ENCODE assay signal across 22 mouse cellular contexts in genomic region chr15:27498078-27498477, GRCm38 (mm10). TPM values are rescaled to one million over a fixed set of nuclear protein-coding genes. Genes with fewer than 3 reads are reported as not detected.
A peak's percentile ranks its signal among the peaks of the same experiment; 100 is the strongest.
DNase-seq lines count a peak whose midpoint lies in the region; ATAC-seq and TF ChIP-seq lines count a peak whose summit lies in the region.
"Had no signal": no experiment of that assay in that cellular context is flagged by ENCODE, and none has a peak within 500 bp of the region (broad histone marks: within the 10 kb centered on the region; RNA-seq: fewer than 3 reads in every experiment).

No protein-coding gene starts in this region.

- no peak overlapping the region for H3K4me3 ChIP-seq in gastrocnemius, adult 2 months
- 0 out of 2 replicates have a peak overlapping the region, but pooled peaks have one; percentile 27 for H3K4me3 ChIP-seq in liver, embryonic 13.5 days (replicated peaks)
- H3K4me3 ChIP-seq: forebrain, embryonic 15.5 days; heart, embryonic 15.5 days; limb, embryonic 15.5 days; midbrain, embryonic 12.5 days; neural tube, embryonic 12.5 days had no signal

- no peak for DNase-seq in gastrocnemius, adult 2 months
- no peak for DNase-seq in gastrocnemius, adult 8-10 months (ENCODE audit: low spot score in 2 of 2)
- DNase-seq in spleen, postnatal 10 days (ENCODE audit: low spot score in 2 of 2): peak; percentile 30 to 43
- DNase-seq in spleen, postnatal 14 days (ENCODE audit: low spot score in 2 of 2): no peak
- no peak for DNase-seq in liver, embryonic 13.5 days
- no peak for DNase-seq in B cell, adult 2 months
- no peak for DNase-seq in retina, embryonic 14.5 days (ENCODE audit: low spot score)
- DNase-seq: adrenal gland, postnatal 10 days; cerebellum, postnatal 10 days; embryo, embryonic 11 days; kidney, adult 2 months; kidney, postnatal 14 days; lung, postnatal 10 days; right cerebral cortex, adult 18-20 months; thymus, postnatal 4 days had no signal

- intact Hi-C loops in gastrocnemius, adult 2 months (cut with DNase I): no loop called here

- WGBS in liver, embryonic 13.5 days (ENCODE audit: insufficient replicate concordance): 74% methylated on average over 5 of the region's 5 CpGs

- TF ChIP-seq CTCF in gastrocnemius, adult 2 months (IDR thresholded peaks at IDR 0.05): no peak

- peak overlapping the region; percentile 66 for H3K4me2 ChIP-seq in liver, embryonic 13.5 days
- H3K4me2 ChIP-seq: forebrain, embryonic 15.5 days; heart, embryonic 15.5 days; limb, embryonic 15.5 days; midbrain, embryonic 12.5 days; neural tube, embryonic 12.5 days had no signal

- no peaks in the 10 kb centered on the region for H3K27me3 ChIP-seq in liver, embryonic 13.5 days
- H3K27me3 ChIP-seq: forebrain, embryonic 15.5 days; heart, embryonic 15.5 days; limb, embryonic 15.5 days; neural tube, embryonic 12.5 days; Patski had no signal

- H3K36me3 ChIP-seq in liver, embryonic 13.5 days: no peaks in the 10 kb centered on the region
- H3K36me3 ChIP-seq: forebrain, embryonic 15.5 days; heart, embryonic 15.5 days; limb, embryonic 15.5 days; midbrain, embryonic 12.5 days; neural tube, embryonic 12.5 days had no signal

- H3K4me1 ChIP-seq in liver, embryonic 13.5 days (replicated peaks): peaks cover 96% of the 10 kb centered on the region
- H3K4me1 ChIP-seq: limb, embryonic 15.5 days had no signal

- no peak for ATAC-seq in liver, embryonic 13.5 days (ENCODE audit: low read depth)
- ATAC-seq: activated CD4-positive, CD25-positive, alpha-beta regulatory T cell, adult 4 months; forebrain, embryonic 15.5 days; Patski had no signal

- no peaks in the 10 kb centered on the region for H3K9me3 ChIP-seq in liver, embryonic 13.5 days (replicated peaks)
- H3K9me3 ChIP-seq: forebrain, embryonic 15.5 days; heart, embryonic 15.5 days; limb, embryonic 15.5 days; midbrain, embryonic 12.5 days; neural tube, embryonic 12.5 days had no signal

- H3K9ac ChIP-seq in liver, embryonic 13.5 days: peak overlapping the region; percentile 71
- H3K9ac ChIP-seq: forebrain, embryonic 15.5 days; heart, embryonic 15.5 days; limb, embryonic 15.5 days; midbrain, embryonic 12.5 days; neural tube, embryonic 12.5 days had no signal

- peak overlapping the region; percentile 49; the same call in 1 of the 2 replicates for H3K27ac ChIP-seq in gastrocnemius, adult 2 months
- peak overlapping the region; percentile 99 for H3K27ac ChIP-seq in liver, embryonic 13.5 days
- H3K27ac ChIP-seq: forebrain, embryonic 15.5 days; heart, embryonic 15.5 days; limb, embryonic 15.5 days; midbrain, embryonic 12.5 days; neural tube, embryonic 12.5 days had no signal

RNA-seq across cellular contexts. Expression of gene Ank, which starts 31.6 kb away (rescaled TPM):
- 100 to 1,000 TPM; 134 to 142 TPM for total RNA-seq in gastrocnemius, adult 2 months (2021)
- total RNA-seq in gastrocnemius, adult 8-10 months (2022): 100 to 1,000 TPM; 126 to 164 (median 145) TPM
- polyA plus RNA-seq in liver, embryonic 13.5 days (2015; fragmentation: Nextera tagmentation; extraction: Ambion mirVana): 11.1 and 11.8 TPM in 2 replicates

Comparison
In these comparisons a context has a peak if more than half of its experiments do, and no peak if none do; other contexts are left out.
1. DNase-seq: peak in spleen, postnatal 10 days (2 of 2); none in gastrocnemius, adult 2 months (single experiment), gastrocnemius, adult 8-10 months (0 of 2), spleen, postnatal 14 days (0 of 2), liver, embryonic 13.5 days (single experiment), B cell, adult 2 months (0 of 2) and retina, embryonic 14.5 days (single experiment).